Mouse (Mus musculus): ENCODE results near the gene Fam160a1.

- TF ChIP-seq EP300 (IDR thresholded peaks at IDR 0.05; ENCODE audit: insufficient read depth, low read depth, low read length) (no peak), CTCF (IDR thresholded peaks at IDR 0.05; ENCODE audit: low read depth, low read length) (no peak), POLR2A (IDR thresholded peaks at IDR 0.05; ENCODE audit: insufficient read depth, low read length) (no peak)
Observed at GRCm38 (mm10) chr3:85776126-85776525, 41.0 kb downstream of the Fam160a1 start.
